Mouse (Mus musculus) hindbrain, embryonic 14.5 days (tissue): Measurements from ENCODE around the gene Zfp651. TPM values are rescaled to one million over a fixed set of nuclear protein-coding genes. Genes with fewer than 3 reads are reported as not detected.
A peak's percentile ranks its signal among the peaks of the same experiment; 100 is the strongest.

Experiments
- ATAC-seq: fragments of 200-750 bp; cut with Nextera tagmentation; 2 replicates; pipeline ENCODE4 v1.8.0; 2017; ENCODE audit warnings: moderate number of reproducible peaks, mild to moderate bottlenecking, moderate TSS enrichment, moderate library complexity; ENCODE audit not compliant: low FRiP score
- DNase-seq: peaks from one replicate; pipeline ENCODE4 v3.0.0-alpha.2; 2015; ENCODE audit warnings: low spot score
- H3K27ac ChIP-seq: fragments of 300-500 bp; sonication (generic); 2 replicates; pipeline ENCODE4 v1.5.1; 2014; ENCODE audit warnings: mild to moderate bottlenecking, moderate library complexity
- H3K27me3 ChIP-seq: fragments of 300-500 bp; sonication (generic); 2 replicates; pipeline ENCODE4 v1.6.1; 2014; ENCODE audit warnings: mild to moderate bottlenecking, low read length, mixed read lengths; ENCODE audit not compliant: control insufficient read depth, insufficient read depth
- H3K36me3 ChIP-seq: fragments of 300-500 bp; sonication (generic); replicated peaks from 2 replicates; pipeline ENCODE4 v1.6.1; 2014; ENCODE audit not compliant: control insufficient read depth, insufficient read depth
- H3K4me1 ChIP-seq: fragments of 300-500 bp; sonication (generic); replicated peaks from 2 replicates; pipeline ENCODE4 v1.6.1; 2014; ENCODE audit warnings: antibody characterized with exemption, low read length, mixed read lengths; ENCODE audit not compliant: control insufficient read depth, insufficient read depth
- H3K4me2 ChIP-seq: fragments of 300-500 bp; sonication (generic); replicated peaks from 2 replicates; pipeline ENCODE4 v1.6.1; 2014; ENCODE audit warnings: mild to moderate bottlenecking, moderate library complexity
- H3K4me3 ChIP-seq: fragments of 300-500 bp; sonication (generic); replicated peaks from 2 replicates; pipeline ENCODE4 v1.5.1; 2014; ENCODE audit warnings: mild to moderate bottlenecking, low read length
- H3K9ac ChIP-seq: fragments of 300-500 bp; sonication (generic); 2 replicates; pipeline ENCODE4 v1.6.1; 2014
- H3K9me3 ChIP-seq: fragments of 300-500 bp; sonication (generic); 2 replicates; pipeline ENCODE4 v1.6.1; 2016; ENCODE audit warnings: low read length; ENCODE audit not compliant: control insufficient read depth
- WGBS: fragments of 180-500 bp; shearing (Covaris S2); extraction: QIAGEN DNeasy Blood & Tissue Kit; methylation state at CpG from one replicate; pipeline ENCODE4 v1.1.7; 2014; 5-methylcytosine and 5-hydroxymethylcytosine counted together
- polyA plus RNA-seq: library from polyadenylated mRNA; unstranded; fragments of >200 nt; fragmentation: Nextera tagmentation; extraction: Ambion mirVana; gene quantifications from 2 replicates; pipeline ENCODE4 v1.2.1, GENCODE M21; 2014

Zfp651 gene
- 19.1 and 21.5 TPM in 2 replicates for polyA plus RNA-seq

DNA sequence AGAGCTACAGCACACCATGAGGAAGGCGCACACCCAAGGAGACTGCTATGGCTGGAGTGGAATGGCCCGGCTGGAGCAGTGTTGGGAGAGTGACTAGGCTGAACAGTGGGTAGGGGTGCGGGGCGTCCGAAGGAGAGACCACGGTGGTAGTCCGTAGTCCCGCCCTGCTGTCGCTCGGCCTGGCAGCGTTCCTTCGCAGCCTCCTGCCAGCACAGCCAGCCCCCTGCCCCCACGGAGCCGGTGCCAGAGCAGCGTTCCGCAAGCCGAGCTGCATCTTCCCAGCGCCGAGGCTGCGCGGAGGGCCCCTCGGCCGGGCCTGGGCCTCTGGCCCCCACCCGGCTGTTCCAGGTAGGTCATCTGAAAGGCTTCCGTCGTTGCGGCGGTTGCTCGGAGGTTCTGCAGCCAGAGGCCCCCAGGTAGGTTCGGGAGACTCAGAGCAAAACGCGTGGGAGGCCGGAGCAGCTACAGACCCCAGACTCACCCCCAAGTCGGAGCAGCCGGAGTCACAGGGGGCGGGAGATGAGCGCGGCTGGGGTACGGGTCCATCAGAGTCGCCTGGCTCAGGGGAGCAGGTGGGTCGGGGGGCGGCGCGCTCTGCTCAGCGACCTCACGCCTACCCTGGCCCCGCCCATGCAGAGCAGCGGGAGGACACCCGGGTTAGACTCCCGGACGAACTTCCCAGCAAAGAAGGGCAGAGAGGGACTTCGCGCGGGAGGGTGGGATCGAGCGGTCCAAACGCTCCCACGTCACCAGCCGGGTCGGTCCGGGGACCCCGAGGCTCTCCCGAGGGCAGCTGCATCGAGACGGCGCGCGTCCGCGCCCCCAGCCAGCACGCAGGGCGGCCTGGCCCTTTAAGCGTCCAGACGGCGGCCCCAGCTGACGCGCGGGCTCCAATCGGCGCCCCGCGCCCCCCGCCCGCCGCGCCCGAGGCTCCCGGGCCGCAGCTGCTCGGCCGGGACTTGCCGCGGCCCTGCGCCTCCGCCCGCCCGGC lies at the start of gene Zfp651:
TSS of gene Zfp651 (plus strand) at position 240 of the 991 bp plus-strand sequence.
- no peaks in the 10 kb centered on the region for H3K27me3 ChIP-seq
- peak within 1 kb of the TSS; percentile 87 for H3K27ac ChIP-seq
- peak within 1 kb of the TSS; percentile 93 for H3K4me2 ChIP-seq
- under 1% methylated on average over 63 of the region's 97 CpGs for WGBS
- DNase-seq (peak; percentile 79), ATAC-seq (peak; percentile 85)
- H3K4me1 ChIP-seq = peaks cover 32% of the 10 kb centered on the region
- peaks cover 45% of the 10 kb centered on the region for H3K36me3 ChIP-seq
- H3K9me3 ChIP-seq = no peaks in the 10 kb centered on the region
- H3K9ac ChIP-seq = peak within 1 kb of the TSS; percentile 95
- H3K4me3 ChIP-seq = peak within 1 kb of the TSS; percentile 94

DNA sequence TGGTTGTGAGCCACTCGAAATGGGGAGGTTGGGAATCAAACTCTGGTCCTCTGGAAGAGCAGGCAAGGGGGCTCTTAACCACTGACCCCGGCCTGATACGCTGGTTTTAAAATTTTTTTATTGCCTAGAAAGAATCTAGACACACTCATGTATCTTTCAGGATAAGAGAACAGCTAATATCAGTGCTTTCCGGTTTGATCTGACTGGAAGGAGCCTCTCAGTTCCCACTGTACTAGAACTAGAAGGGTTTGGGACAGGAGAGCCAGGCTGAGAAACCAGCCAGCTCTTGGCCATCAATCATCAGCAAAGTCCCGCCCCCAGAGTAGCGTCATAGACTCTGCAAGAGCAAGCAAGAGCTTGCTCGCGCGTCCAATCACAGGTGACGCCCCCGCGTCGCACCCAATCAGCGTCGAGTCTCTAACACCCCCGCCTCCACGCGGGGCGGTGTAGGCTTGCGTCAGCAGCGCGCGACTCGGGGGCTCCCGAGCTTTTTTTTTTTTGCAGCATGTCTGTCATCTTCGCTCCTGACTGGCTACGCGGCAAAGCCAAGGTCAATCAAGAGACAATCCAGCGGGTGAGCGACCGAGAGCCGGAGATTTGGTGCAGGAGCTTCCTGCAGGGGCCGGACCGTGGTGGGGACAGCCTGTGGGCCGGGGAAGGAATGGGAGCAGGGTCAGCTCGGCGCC lies 49.1 kb upstream of the Zfp651 start, which contains the start of gene Ss18l2:
TSS of gene Ss18l2 (plus strand) at position 432 of the 686 bp plus-strand sequence.
- 5% methylated on average over 37 of the region's 37 CpGs for WGBS
- peaks cover 10% of the 10 kb centered on the region; the same call in 1 of the 2 replicates for H3K36me3 ChIP-seq
- H3K4me3 ChIP-seq = peak within 1 kb of the TSS; percentile 97
- no peaks in the 10 kb centered on the region for H3K27me3 ChIP-seq
- H3K4me2 ChIP-seq = peak within 1 kb of the TSS; percentile 94
- peak; percentile 99 for ATAC-seq
- H3K4me1 ChIP-seq = peaks cover 22% of the 10 kb centered on the region
- DNase-seq = peak; percentile 100
- peak within 1 kb of the TSS; percentile 97 for H3K27ac ChIP-seq
- no peaks in the 10 kb centered on the region for H3K9me3 ChIP-seq
- peak within 1 kb of the TSS; percentile 96 for H3K9ac ChIP-seq

DNA sequence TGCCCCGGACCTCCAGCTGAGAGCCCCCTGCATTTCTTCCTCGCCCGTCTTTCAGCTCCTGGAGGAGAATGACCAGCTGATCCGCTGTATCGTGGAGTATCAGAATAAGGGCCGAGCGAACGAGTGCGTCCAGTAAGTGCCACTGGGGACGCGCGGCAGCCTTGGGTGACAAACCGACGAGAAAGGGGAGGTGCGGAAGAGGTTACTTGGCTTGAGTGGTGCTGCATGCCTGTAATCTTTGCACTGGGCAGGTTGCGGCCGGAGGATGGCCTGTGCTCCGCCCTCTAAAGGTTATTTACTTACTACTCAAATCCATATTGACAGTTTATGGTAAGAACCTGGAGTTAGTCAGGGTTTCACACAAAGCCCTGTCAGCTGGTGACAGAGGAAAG lies 48.5 kb upstream of the Zfp651 start:
- DNase-seq (no peak), ATAC-seq (peak; percentile 7; the same call in 1 of the 2 replicates)
- Histone ChIP-seq H3K4me3 (peak overlapping the region; percentile 97), H3K36me3 (peaks cover 10% of the 10 kb centered on the region; the same call in 1 of the 2 replicates), H3K27ac (peak overlapping the region; percentile 97), H3K9ac (peak overlapping the region; percentile 96), H3K9me3 (no peaks in the 10 kb centered on the region), H3K4me1 (peaks cover 18% of the 10 kb centered on the region), H3K27me3 (no peaks in the 10 kb centered on the region), H3K4me2 (peak overlapping the region; percentile 94)
- WGBS = under 1% methylated on average over 18 of the region's 18 CpGs

DNA sequence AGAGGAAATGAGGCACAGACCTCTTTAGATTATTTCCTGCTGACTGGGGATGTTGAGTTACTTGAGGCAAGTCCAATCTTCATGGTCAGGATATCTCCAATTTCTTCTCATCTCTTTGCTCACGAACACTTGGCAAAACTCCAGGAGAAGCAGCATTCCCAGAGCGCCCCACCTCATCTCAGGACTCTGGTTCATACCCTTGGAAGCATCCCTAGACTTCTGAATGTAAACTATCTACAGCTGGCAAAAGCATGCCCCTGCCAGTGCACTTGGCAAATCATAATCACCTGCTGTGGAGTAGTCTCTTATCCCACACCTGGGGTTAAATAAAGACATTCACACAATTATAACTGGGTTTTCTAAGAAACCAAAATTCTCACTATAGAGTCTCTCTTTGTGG lies 42.1 kb upstream of the Zfp651 start:
- DNase-seq = no peak
- Histone ChIP-seq H3K4me3 (no peak overlapping the region), H3K27me3 (no peaks in the 10 kb centered on the region), H3K9me3 (no peaks in the 10 kb centered on the region), H3K4me2 (no peak overlapping the region), H3K4me1 (peaks cover 20% of the 10 kb centered on the region), H3K9ac (no peak overlapping the region), H3K27ac (no peak overlapping the region), H3K36me3 (peaks cover 13% of the 10 kb centered on the region; the same call in 1 of the 2 replicates)
- no peak for ATAC-seq
- 88% methylated on average over 2 of the region's 2 CpGs for WGBS

DNA sequence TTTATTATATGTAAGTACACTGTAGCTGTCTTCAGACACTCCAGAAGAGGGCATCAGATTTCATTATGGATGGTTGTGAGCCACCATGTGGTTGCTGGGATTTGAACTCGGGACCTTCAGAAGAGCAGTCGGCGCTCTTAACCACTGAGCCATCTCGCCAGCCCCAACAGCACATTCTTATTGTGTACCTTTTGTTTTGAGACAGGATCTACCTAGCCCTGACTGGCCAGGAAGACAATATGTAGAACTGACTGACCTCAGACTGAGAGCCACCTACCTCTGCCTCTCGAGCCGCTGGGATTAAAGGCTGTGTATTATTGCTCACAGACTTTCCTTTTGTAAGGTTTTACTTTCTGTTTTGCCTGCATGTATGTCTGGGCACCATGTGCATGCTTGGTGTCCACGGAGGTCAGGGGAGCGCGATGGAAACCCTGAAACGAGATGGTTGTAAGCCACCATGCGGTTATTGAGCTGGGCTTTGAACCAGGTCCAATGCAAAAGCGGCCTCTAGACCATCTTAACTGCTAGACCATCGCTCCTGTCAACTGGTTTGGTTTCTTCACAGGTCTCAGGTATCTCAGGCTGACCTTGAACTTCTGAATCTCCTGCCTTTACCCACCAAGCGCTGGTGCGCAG lies 40.9 kb upstream of the Zfp651 start:
- Histone ChIP-seq H3K9me3 (no peaks in the 10 kb centered on the region), H3K36me3 (peaks cover 4% of the 10 kb centered on the region; the same call in 1 of the 2 replicates), H3K4me3 (peak overlapping the region; percentile 69), H3K27me3 (no peaks in the 10 kb centered on the region), H3K4me2 (peak overlapping the region; percentile 62), H3K27ac (peak overlapping the region; percentile 88), H3K4me1 (peaks cover 16% of the 10 kb centered on the region), H3K9ac (peak overlapping the region; percentile 67)
- 71% methylated on average over 15 of the region's 15 CpGs for WGBS
- ATAC-seq = no peak
- DNase-seq = no peak

DNA sequence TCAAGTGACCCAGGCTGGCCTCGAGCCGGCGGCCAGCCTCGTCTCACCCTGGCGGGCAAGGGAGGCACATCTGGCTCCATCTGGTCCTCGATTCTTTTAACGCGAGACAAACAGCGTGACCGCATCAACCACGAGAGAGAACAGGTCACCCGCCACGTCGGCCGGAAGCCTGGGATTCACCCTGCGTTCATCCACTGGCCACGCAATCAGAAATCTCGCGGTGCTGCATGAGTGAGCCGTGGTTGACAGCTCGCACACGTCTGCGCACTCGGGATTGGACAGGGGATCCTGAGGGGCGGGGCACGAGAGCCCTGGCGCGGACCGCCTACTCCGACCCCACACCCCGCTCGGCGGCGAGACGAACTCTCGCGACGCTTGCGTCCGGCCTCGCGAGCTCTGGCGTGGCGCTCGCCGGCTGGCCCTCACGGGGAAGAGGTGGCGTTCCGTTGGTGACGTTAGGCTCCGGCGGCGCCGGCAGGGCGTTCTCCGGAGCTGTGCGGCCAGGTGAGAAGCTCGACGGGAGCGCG lies 40.3 kb upstream of the Zfp651 start, which contains the start of gene Nktr:
TSS of gene Nktr (plus strand) at position 378 of the 527 bp plus-strand sequence.
- ATAC-seq (peak; percentile 99), DNase-seq (peak; percentile 98)
- Histone ChIP-seq H3K4me1 (peaks cover 16% of the 10 kb centered on the region), H3K27ac (peak within 1 kb of the TSS; percentile 88), H3K4me3 (peak within 1 kb of the TSS; percentile 69), H3K4me2 (peak within 1 kb of the TSS; percentile 95), H3K27me3 (no peaks in the 10 kb centered on the region), H3K9ac (peak within 1 kb of the TSS; percentile 81), H3K9me3 (no peaks in the 10 kb centered on the region), H3K36me3 (peaks cover 3% of the 10 kb centered on the region; the same call in 1 of the 2 replicates)
- WGBS = under 1% methylated on average over 61 of the region's 61 CpGs

DNA sequence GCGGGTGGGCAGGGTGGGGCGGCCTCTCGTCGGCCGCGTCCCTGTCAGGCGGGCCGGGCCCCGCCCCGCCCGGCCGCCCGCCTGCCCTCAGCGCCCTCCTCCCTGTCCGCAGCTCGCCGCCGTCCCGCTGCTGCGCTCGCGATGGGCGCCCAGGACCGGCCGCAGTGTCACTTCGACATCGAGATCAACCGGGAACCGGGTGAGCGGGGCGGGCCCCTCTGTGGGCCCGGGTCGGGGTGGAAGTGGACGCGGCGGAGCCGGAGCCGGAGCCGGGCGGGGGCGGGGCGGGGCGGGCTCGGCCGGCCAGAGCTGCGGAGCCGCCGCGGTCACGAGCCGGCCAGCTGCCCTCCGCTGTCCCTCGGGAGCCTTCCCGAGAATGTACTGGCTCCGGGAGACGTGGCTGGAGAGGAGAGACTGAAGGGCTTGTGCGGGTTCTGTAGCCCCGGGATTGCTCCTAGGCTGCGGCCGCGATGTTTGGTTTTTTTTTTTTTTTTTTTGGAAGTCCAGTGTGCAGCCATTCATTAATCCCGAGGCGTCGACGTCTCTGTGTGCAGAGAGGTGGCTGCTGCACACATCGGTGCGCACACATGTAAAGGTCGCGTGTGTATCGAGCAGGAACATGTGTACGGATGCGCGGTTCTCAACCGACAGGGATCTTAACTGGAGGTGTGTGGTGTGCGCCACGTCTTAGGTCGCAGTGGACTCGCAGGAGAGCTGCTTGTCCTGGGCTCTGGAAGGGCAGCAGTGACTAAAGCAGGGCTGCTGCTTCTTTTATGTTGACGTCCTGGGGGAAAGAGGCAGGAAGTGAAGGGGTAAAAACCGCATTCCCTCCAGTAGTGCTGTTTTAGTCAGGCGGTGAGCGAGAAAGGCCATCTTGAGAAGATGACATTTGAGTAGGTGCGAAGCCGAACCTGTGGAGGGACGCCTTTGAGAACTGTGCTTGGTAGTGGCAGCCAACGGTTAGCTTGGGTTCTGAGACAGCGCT lies 39.5 kb upstream of the Zfp651 start:
- Histone ChIP-seq H3K27ac (peak overlapping the region; percentile 88), H3K4me1 (peaks cover 16% of the 10 kb centered on the region), H3K9ac (peak overlapping the region; percentile 81), H3K36me3 (peaks cover 3% of the 10 kb centered on the region; the same call in 1 of the 2 replicates), H3K27me3 (no peaks in the 10 kb centered on the region), H3K4me3 (peak overlapping the region; percentile 69), H3K4me2 (peak overlapping the region; percentile 95), H3K9me3 (no peaks in the 10 kb centered on the region)
- peak; percentile 67 for ATAC-seq
- WGBS = under 1% methylated on average over 72 of the region's 87 CpGs
- DNase-seq = peak; percentile 44

DNA sequence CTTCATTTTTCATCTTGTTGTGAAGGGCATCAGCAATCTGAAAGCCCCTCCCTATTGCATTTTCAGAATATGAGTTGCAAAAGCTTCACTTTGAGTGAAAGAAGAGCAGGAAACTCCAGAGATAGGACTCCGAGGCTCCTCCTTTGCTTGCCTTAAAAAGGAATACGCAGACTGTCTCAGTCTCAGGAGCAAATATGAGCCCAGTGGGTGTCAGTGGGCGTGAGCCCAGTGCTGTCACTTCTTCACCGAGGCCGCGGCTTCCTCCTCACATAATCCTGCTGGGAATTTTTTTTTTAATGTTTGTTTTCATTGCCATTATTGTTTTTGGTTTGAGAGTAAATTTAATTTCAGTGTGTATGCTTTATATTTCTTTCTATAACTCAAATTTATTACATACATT lies 18.6 kb upstream of the Zfp651 start:
- ATAC-seq = no peak
- H3K36me3 ChIP-seq = peaks cover 62% of the 10 kb centered on the region
- H3K9ac ChIP-seq = no peak overlapping the region
- H3K9me3 ChIP-seq = no peaks in the 10 kb centered on the region
- H3K4me3 ChIP-seq = no peak overlapping the region
- H3K4me1 ChIP-seq = no peaks in the 10 kb centered on the region
- WGBS = 84% methylated on average over 6 of the region's 6 CpGs
- H3K4me2 ChIP-seq = no peak overlapping the region
- no peak overlapping the region for H3K27ac ChIP-seq
- no peaks in the 10 kb centered on the region for H3K27me3 ChIP-seq
- DNase-seq = no peak
